Mouse (Mus musculus) Patski (cell line): ENCODE data around the gene Nav2. TPM values are rescaled to one million over a fixed set of nuclear protein-coding genes. Genes with fewer than 3 reads are reported as not detected.

ENCODE experiments used
- ATAC-seq: fragments of 100-300 bp; one replicate; pipeline ENCODE4 v1.8.0; 2021
- CTCF ChIA-PET: fragments of 350-600 bp; sonication (Branson Sonifier 250); formaldehyde crosslinking; loops from one replicate; lab custom pipeline; 2022; ENCODE audit warnings: inconsistent platforms; lab: Charles Lee
- POLR2A ChIA-PET: fragments of 350-600 bp; sonication (Branson Sonifier 250); formaldehyde crosslinking; loops from one replicate; lab custom pipeline; 2022; ENCODE audit warnings: antibody characterized with exemption, inconsistent platforms; lab: Charles Lee
- DNase-seq: peaks from one replicate; pipeline ENCODE4 v3.0.0-alpha.2; 2011; ENCODE audit warnings: low read depth, low spot score
- H3K27me3 ChIP-seq: fragments of 371-371 bp; one replicate; pipeline ENCODE4 v1.5.1; 2021
- CTCF ChIP-seq: fragments of 100-300 bp; IDR thresholded peaks from one replicate; pipeline ENCODE4 v1.5.1; 2021
- in situ Hi-C: fragments of 300-500 bp; cut with MboI; formaldehyde crosslinking; loops from 3 replicates; pipeline ENCODE4 v1.11.1; 2018; ENCODE audit warnings: low pct_unique_long_range_greater_than_20kb, mixed read lengths
- polyA plus RNA-seq: library from polyadenylated mRNA; unstranded; gene quantifications from one replicate; pipeline ENCODE4 v1.2.3, GENCODE M21; 2021

Gene Nav2
- polyA plus RNA-seq, 1 experiment from 2014 or later = 13.3 TPM

- CTCF ChIA-PET = no interaction called here
- POLR2A ChIA-PET = no interaction called here
- no peak for ATAC-seq
- DNase-seq = no peak
- no peaks in the 10 kb centered on the region for H3K27me3 ChIP-seq
- in situ Hi-C loops = no loop called here
- no peak for TF ChIP-seq CTCF
Measured at GRCm38 (mm10) chr7:49182427-49182826, 273.9 kb downstream of the Nav2 start.

DNA sequence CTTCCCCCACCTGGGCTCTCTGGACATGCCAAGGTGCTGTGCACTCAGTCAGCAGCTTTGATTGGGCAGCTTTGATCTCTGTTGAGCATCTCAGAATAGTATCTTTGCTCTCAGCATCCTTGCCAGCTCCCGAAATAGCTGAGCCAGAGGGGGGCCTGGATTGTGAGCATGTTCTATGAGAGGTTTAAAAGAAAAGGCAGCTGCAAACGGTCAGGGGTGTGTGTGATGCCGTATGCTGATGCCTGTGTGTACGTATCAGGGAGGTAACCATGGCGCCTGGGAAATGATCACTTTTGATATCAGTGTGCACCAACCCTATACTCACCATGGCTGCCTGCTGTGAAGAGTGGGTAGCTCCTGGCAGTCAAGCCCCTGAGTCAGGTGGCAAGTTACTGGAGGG lies 275.2 kb downstream of the Nav2 start:
- POLR2A ChIA-PET = no interaction called here
- CTCF ChIA-PET = interaction anchor here (1.6 kb wide), 1 partner anchor 11 kb away, joined by 4 read pairs; no protein-coding TSS in a partner anchor
- in situ Hi-C loops = no loop called here

DNA sequence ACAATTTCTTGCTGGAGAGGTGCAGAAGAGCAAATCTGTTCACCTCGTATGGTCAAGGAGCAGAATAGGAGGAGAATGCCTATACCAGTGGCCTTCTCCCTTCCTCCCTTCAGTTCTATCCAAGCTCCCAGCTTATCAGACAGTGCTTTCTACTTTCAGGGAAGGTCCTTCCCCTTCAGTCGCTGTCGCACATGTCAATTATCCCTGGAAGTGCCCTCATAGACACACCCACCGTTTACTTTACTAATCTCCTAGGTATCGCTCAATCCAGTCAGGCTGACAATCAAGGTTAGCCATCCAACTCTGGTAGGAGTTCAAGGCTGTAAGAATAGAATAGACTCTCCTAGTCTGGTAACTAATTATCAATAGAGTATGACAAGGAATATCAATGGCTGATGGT lies 277.5 kb downstream of the Nav2 start:
- in situ Hi-C loops = no loop called here
- ChIA-PET POLR2A (no interaction called here), CTCF (no interaction called here)
- ATAC-seq = no peak
- no peaks in the 10 kb centered on the region for H3K27me3 ChIP-seq
- no peak for DNase-seq
- no peak for TF ChIP-seq CTCF

More for the DNA sequence above, 275.2 kb downstream of the Nav2 start:
- TF ChIP-seq CTCF = no peak
- H3K27me3 ChIP-seq = no peaks in the 10 kb centered on the region
- ATAC-seq = no peak
- DNase-seq = no peak

- in situ Hi-C loops = no loop called here
- no peak for TF ChIP-seq CTCF
Measured at GRCm38 (mm10) chr7:49189364-49189763, 280.8 kb downstream of the Nav2 start.

GRCm38 (mm10) chr7:49190231-49190985 lies 281.9 kb downstream of the Nav2 start:
- ChIA-PET POLR2A (no interaction called here), CTCF (interaction anchor here (1.5 kb wide), 1 partner anchor 65 kb away, joined by 3 read pairs; no protein-coding TSS in a partner anchor)
- DNase-seq = no peak
- no peaks in the 10 kb centered on the region for H3K27me3 ChIP-seq
- ATAC-seq = no peak
- no peak for TF ChIP-seq CTCF
- in situ Hi-C loops = no loop called here

More at GRCm38 (mm10) chr7:49189364-49189763, 280.8 kb downstream of the Nav2 start:
- ATAC-seq (no peak), DNase-seq (no peak)
- CTCF ChIA-PET = interaction anchor here (1.3 to 1.5 kb wide), 2 partner anchors 12 to 64 kb away, joined by 3 to 5 read pairs; no protein-coding TSS in a partner anchor
- H3K27me3 ChIP-seq = no peaks in the 10 kb centered on the region
- POLR2A ChIA-PET = no interaction called here

DNA sequence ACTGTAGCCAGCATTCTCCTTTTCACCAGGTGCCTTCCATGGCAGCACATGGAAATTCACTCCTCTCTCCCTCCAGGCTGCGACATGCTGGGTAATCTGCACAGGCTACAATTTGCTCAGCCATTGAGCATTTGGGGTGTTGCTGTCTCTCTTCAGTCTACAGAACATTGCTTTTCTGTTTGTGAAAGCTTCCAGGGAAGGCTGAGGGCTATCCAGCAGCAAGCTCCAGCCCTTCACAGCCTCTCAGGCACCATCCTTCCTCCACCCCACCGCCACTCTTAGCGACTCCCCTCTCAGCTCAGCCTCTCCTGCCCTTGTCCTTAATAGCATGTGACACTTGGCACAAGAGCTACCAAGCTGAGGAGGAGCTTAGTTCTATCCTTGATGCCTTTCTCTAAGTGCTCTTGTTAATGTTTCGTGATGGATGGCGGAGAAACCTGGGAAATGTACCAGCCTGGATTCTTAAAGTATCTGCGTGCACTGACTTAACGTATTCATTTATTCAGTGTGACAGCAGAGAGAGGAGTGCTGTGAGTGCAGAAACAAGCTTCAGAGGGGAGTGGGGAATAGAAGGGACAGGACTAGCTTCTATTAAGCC lies 282.7 kb downstream of the Nav2 start:
- in situ Hi-C loops = no loop called here
- DNase-seq (no peak), ATAC-seq (no peak)
- CTCF ChIA-PET = interaction anchor here (1.0 kb wide), 1 partner anchor 13 kb away, joined by 3 read pairs; no protein-coding TSS in a partner anchor
- no peak for TF ChIP-seq CTCF
- POLR2A ChIA-PET = interaction anchor here (0.5 to 0.8 kb wide), 2 partner anchors 16 to 138 kb away, joined by 3 read pairs; no protein-coding TSS in a partner anchor
- H3K27me3 ChIP-seq = no peaks in the 10 kb centered on the region

- POLR2A ChIA-PET = interaction anchor here (0.8 kb wide), 1 partner anchor 15 kb away, joined by 3 read pairs; no protein-coding TSS in a partner anchor
Measured at GRCm38 (mm10) chr7:49192061-49192695, 283.7 kb downstream of the Nav2 start.

DNA sequence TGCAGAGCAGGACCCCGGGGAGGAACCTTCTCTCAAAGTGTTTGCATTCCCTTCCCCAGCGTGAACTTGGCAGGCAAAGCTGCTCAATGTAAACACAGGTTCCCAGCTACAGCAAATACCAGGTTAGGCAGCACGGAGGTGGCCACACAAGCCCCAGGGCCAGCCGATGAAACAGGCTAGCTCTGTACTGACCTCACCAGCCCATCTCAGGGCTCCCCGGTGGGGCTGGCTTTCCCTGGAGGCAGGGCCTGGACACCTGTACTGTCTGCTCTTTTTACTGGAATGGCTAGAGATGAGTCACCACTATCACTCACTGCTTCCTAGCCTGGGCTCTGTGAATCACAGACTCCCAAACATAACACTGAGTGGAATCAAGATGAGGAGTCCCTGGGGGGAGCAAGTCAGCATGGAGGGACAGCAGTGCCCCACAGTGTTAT lies 287.2 kb downstream of the Nav2 start:
- DNase-seq = no peak
- CTCF ChIA-PET = interaction anchor here (1.6 kb wide), 1 partner anchor 12 kb away, joined by 4 read pairs; no protein-coding TSS in a partner anchor

More at GRCm38 (mm10) chr7:49192061-49192695, 283.7 kb downstream of the Nav2 start:
- ATAC-seq (no peak), DNase-seq (no peak)
- CTCF ChIA-PET = no interaction called here
- TF ChIP-seq CTCF = no peak
- H3K27me3 ChIP-seq = no peaks in the 10 kb centered on the region
- in situ Hi-C loops = no loop called here

GRCm38 (mm10) chr7:49199366-49199765 lies 290.9 kb downstream of the Nav2 start:
- ATAC-seq (no peak), DNase-seq (no peak)
- no peak for TF ChIP-seq CTCF
- ChIA-PET POLR2A (interaction anchor here (1.1 kb wide), 1 partner anchor 46 kb away, joined by 3 read pairs; no protein-coding TSS in a partner anchor), CTCF (interaction anchor here (0.6 kb wide), 1 partner anchor 161 kb away, joined by 3 read pairs; no protein-coding TSS in a partner anchor)
- in situ Hi-C loops = no loop called here
- no peaks in the 10 kb centered on the region for H3K27me3 ChIP-seq

More for the DNA sequence above, 287.2 kb downstream of the Nav2 start:
- H3K27me3 ChIP-seq = no peaks in the 10 kb centered on the region
- POLR2A ChIA-PET = interaction anchor here (1.3 kb wide), 1 partner anchor 15 kb away, joined by 3 read pairs; no protein-coding TSS in a partner anchor
- in situ Hi-C loops = no loop called here
- no peak for TF ChIP-seq CTCF
- ATAC-seq = peak; percentile 85

DNA sequence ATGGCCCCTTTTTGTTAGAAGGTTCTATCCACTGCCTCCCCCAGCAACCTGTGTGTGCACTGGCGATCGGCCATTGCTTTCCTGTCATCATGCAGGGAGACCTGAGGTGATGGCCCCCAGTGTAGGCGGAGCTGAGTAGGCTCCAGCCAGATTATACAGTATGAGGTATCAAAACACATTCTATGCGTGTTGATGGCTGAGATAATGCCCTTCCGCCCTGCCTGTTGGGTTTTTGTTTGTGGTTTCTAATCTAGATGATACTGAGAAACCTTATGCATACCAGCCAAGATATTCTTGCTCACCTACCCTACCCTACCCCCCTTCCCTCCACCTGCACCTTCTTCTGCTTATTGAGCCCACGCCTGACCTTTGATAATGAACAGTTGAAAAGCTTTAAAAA lies 291.8 kb downstream of the Nav2 start:
- in situ Hi-C loops = no loop called here
- ATAC-seq (no peak), DNase-seq (no peak)
- H3K27me3 ChIP-seq = no peaks in the 10 kb centered on the region
- no peak for TF ChIP-seq CTCF
- ChIA-PET POLR2A (no interaction called here), CTCF (interaction anchor here (1.6 kb wide), 1 partner anchor 11 kb away, joined by 5 read pairs; no protein-coding TSS in a partner anchor)
